Mouse (Mus musculus): ENCODE results near the gene Lhx4. TPM values are rescaled to one million over a fixed set of nuclear protein-coding genes. Genes with fewer than 3 reads are reported as not detected.

Gene Lhx4
- polyA plus RNA-seq, 1 experiment from 2014 or later: 1.6 TPM

DNA sequence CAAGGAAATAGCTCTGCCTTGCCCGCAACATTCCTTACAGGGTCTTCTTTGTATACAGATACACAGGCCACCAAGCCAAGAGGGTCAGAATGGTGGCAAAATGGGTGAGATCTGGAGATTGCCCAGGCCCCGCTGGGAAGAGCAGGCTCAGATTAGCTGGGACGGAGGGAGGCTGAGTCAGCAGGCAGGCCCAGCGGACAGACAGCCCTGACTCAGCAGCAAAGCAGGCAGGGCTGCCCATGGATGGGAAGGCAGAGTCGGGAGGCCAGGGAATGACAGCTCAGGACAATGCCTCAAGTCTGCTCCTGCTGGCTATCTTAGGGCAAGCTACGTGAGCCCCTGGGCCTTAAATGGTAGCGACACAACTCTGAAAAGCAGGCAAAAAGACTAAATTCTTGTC, 34.4 kb upstream of the Lhx4 start:
- Histone ChIP-seq H3K27ac (ENCODE audit: low read length) (no peak overlapping the region), H3K9ac (ENCODE audit: low read depth, low read length) (no peak overlapping the region), H3K4me2 (ENCODE audit: low read length) (no peak overlapping the region), H3K4me3 (ENCODE audit: low read depth, low read length) (no peak overlapping the region), H3K4me1 (ENCODE audit: control insufficient read depth, insufficient read depth, low read length) (peaks cover 4% of the 10 kb centered on the region; the same call in 1 of the 2 replicates), H3K9me3 (replicated peaks; ENCODE audit: control insufficient read depth, low read length, poor library complexity, severe bottlenecking) (0 out of 2 replicates have a peak, but pooled peaks cover 4% of the 10 kb centered on the region), H3K36me3 (ENCODE audit: control insufficient read depth, insufficient read depth, low read length) (peaks cover 11% of the 10 kb centered on the region), H3K27me3 (ENCODE audit: control insufficient read depth, insufficient read depth, low read depth, low read length) (no peaks in the 10 kb centered on the region; the same call in 1 of the 2 replicates)
- no peak for ATAC-seq
- WGBS: 48% methylated on average over 7 of the region's 7 CpGs

- H3K36me3 ChIP-seq (ENCODE audit: control insufficient read depth, insufficient read depth, low read length): peaks cover 11% of the 10 kb centered on the region
- no peak overlapping the region for H3K4me3 ChIP-seq (ENCODE audit: low read depth, low read length)
- H3K4me1 ChIP-seq (ENCODE audit: control insufficient read depth, insufficient read depth, low read length): no peaks in the 10 kb centered on the region
- no peak overlapping the region for H3K4me2 ChIP-seq (ENCODE audit: low read length)
- no peak overlapping the region for H3K9ac ChIP-seq (ENCODE audit: low read depth, low read length)
- WGBS: 40% methylated on average over 19 of the region's 19 CpGs
- no peak overlapping the region for H3K27ac ChIP-seq (ENCODE audit: low read length)
- H3K9me3 ChIP-seq (replicated peaks; ENCODE audit: control insufficient read depth, low read length, poor library complexity, severe bottlenecking): 0 out of 2 replicates have a peak, but pooled peaks cover 4% of the 10 kb centered on the region
- peak; percentile 54; the same call in 1 of the 2 replicates for ATAC-seq
- no peaks in the 10 kb centered on the region; the same call in 1 of the 2 replicates for H3K27me3 ChIP-seq (ENCODE audit: control insufficient read depth, insufficient read depth, low read depth, low read length)
Observed at GRCm38 (mm10) chr1:155784343-155785205, 33.1 kb upstream of the Lhx4 start.

- H3K27ac ChIP-seq (ENCODE audit: low read length): no peak overlapping the region
- peaks cover 9% of the 10 kb centered on the region for H3K36me3 ChIP-seq (ENCODE audit: control insufficient read depth, insufficient read depth, low read length)
- H3K4me3 ChIP-seq (ENCODE audit: low read depth, low read length): no peak overlapping the region
- no peak overlapping the region for H3K4me2 ChIP-seq (ENCODE audit: low read length)
- no peaks in the 10 kb centered on the region for H3K9me3 ChIP-seq (replicated peaks; ENCODE audit: control insufficient read depth, low read length, poor library complexity, severe bottlenecking)
- no peak for ATAC-seq
- H3K4me1 ChIP-seq (ENCODE audit: control insufficient read depth, insufficient read depth, low read length): no peaks in the 10 kb centered on the region
- WGBS: 86% methylated on average over 5 of the region's 5 CpGs
- no peaks in the 10 kb centered on the region; the same call in 1 of the 2 replicates for H3K27me3 ChIP-seq (ENCODE audit: control insufficient read depth, insufficient read depth, low read depth, low read length)
- H3K9ac ChIP-seq (ENCODE audit: low read depth, low read length): no peak overlapping the region
Observed at GRCm38 (mm10) chr1:155782382-155782781, 30.9 kb upstream of the Lhx4 start.

GRCm38 (mm10) chr1:155777641-155778625, 26.4 kb upstream of the Lhx4 start:
- H3K9me3 ChIP-seq (replicated peaks; ENCODE audit: control insufficient read depth, low read length, poor library complexity, severe bottlenecking): no peaks in the 10 kb centered on the region
- peaks cover 6% of the 10 kb centered on the region; the same call in 1 of the 2 replicates for H3K36me3 ChIP-seq (ENCODE audit: control insufficient read depth, insufficient read depth, low read length)
- H3K4me3 ChIP-seq (ENCODE audit: low read depth, low read length): no peak overlapping the region
- no peaks in the 10 kb centered on the region for H3K4me1 ChIP-seq (ENCODE audit: control insufficient read depth, insufficient read depth, low read length)
- H3K4me2 ChIP-seq (ENCODE audit: low read length): no peak overlapping the region
- H3K27me3 ChIP-seq (ENCODE audit: control insufficient read depth, insufficient read depth, low read depth, low read length): no peaks in the 10 kb centered on the region; the same call in none of the 2 replicates
- ATAC-seq: no peak
- no peak overlapping the region for H3K27ac ChIP-seq (ENCODE audit: low read length)
- H3K9ac ChIP-seq (ENCODE audit: low read depth, low read length): no peak overlapping the region
- 54% methylated on average over 14 of the region's 14 CpGs for WGBS

DNA sequence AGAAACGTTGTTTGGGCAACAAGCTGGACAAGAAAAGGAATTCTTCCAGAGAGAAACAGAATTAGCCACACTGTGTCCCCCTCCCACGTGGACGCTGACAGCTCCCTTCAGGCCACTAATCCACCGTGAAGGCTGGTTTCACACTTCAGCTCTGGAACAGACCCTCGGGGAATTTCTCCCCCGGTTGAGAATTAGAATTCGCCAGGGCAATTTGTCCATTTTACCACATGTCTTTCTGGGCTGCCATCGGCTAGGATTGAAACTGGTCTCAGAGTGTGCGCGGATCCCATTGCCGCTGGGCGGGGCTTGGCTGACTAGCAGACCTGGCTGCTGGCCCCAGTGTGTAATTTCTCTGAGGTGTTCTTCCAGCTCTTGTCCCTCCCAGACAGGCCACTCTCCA, 7.7 kb upstream of the Lhx4 start:
- peaks cover 31% of the 10 kb centered on the region for H3K27me3 ChIP-seq (ENCODE audit: control insufficient read depth, insufficient read depth, low read depth, low read length)
- no peak overlapping the region for H3K4me2 ChIP-seq (ENCODE audit: low read length)

GRCm38 (mm10) chr1:155758711-155759110, 7.2 kb upstream of the Lhx4 start:
- Histone ChIP-seq H3K36me3 (ENCODE audit: control insufficient read depth, insufficient read depth, low read length) (no peaks in the 10 kb centered on the region), H3K9me3 (replicated peaks; ENCODE audit: control insufficient read depth, low read length, poor library complexity, severe bottlenecking) (no peaks in the 10 kb centered on the region), H3K4me2 (ENCODE audit: low read length) (no peak overlapping the region), H3K4me1 (ENCODE audit: control insufficient read depth, insufficient read depth, low read length) (no peaks in the 10 kb centered on the region), H3K27me3 (ENCODE audit: control insufficient read depth, insufficient read depth, low read depth, low read length) (peaks cover 35% of the 10 kb centered on the region), H3K9ac (ENCODE audit: low read depth, low read length) (no peak overlapping the region), H3K4me3 (ENCODE audit: low read depth, low read length) (no peak overlapping the region), H3K27ac (ENCODE audit: low read length) (no peak overlapping the region)
- ATAC-seq: no peak
- 62% methylated on average over 4 of the region's 4 CpGs for WGBS

More for the DNA sequence above, 7.7 kb upstream of the Lhx4 start:
- 29% methylated on average over 12 of the region's 12 CpGs for WGBS
- no peaks in the 10 kb centered on the region for H3K4me1 ChIP-seq (ENCODE audit: control insufficient read depth, insufficient read depth, low read length)
- H3K9ac ChIP-seq (ENCODE audit: low read depth, low read length): no peak overlapping the region
- no peak overlapping the region for H3K4me3 ChIP-seq (ENCODE audit: low read depth, low read length)
- ATAC-seq: peak; percentile 81
- H3K9me3 ChIP-seq (replicated peaks; ENCODE audit: control insufficient read depth, low read length, poor library complexity, severe bottlenecking): no peaks in the 10 kb centered on the region
- no peaks in the 10 kb centered on the region for H3K36me3 ChIP-seq (ENCODE audit: control insufficient read depth, insufficient read depth, low read length)
- H3K27ac ChIP-seq (ENCODE audit: low read length): no peak overlapping the region

- Histone ChIP-seq H3K4me1 (ENCODE audit: control insufficient read depth, insufficient read depth, low read length) (no peaks in the 10 kb centered on the region), H3K27me3 (ENCODE audit: control insufficient read depth, insufficient read depth, low read depth, low read length) (peaks cover 35% of the 10 kb centered on the region), H3K36me3 (ENCODE audit: control insufficient read depth, insufficient read depth, low read length) (no peaks in the 10 kb centered on the region), H3K4me2 (ENCODE audit: low read length) (no peak overlapping the region), H3K9ac (ENCODE audit: low read depth, low read length) (no peak overlapping the region), H3K27ac (ENCODE audit: low read length) (no peak overlapping the region), H3K4me3 (ENCODE audit: low read depth, low read length) (no peak overlapping the region), H3K9me3 (replicated peaks; ENCODE audit: control insufficient read depth, low read length, poor library complexity, severe bottlenecking) (no peaks in the 10 kb centered on the region)
- ATAC-seq: no peak
- WGBS: 68% methylated on average over 7 of the region's 7 CpGs
Observed at GRCm38 (mm10) chr1:155757621-155758020, 6.1 kb upstream of the Lhx4 start.

GRCm38 (mm10) chr1:155753411-155753810, 1.9 kb upstream of the Lhx4 start:
- H3K27me3 ChIP-seq (ENCODE audit: control insufficient read depth, insufficient read depth, low read depth, low read length): peaks cover 56% of the 10 kb centered on the region
- no peak overlapping the region for H3K4me2 ChIP-seq (ENCODE audit: low read length)
- no peak for ATAC-seq
- H3K9ac ChIP-seq (ENCODE audit: low read depth, low read length): no peak overlapping the region
- H3K27ac ChIP-seq (ENCODE audit: low read length): no peak overlapping the region
- WGBS: 73% methylated on average over 9 of the region's 9 CpGs
- no peaks in the 10 kb centered on the region for H3K4me1 ChIP-seq (ENCODE audit: control insufficient read depth, insufficient read depth, low read length)
- no peaks in the 10 kb centered on the region for H3K36me3 ChIP-seq (ENCODE audit: control insufficient read depth, insufficient read depth, low read length)
- H3K4me3 ChIP-seq (ENCODE audit: low read depth, low read length): no peak overlapping the region
- no peaks in the 10 kb centered on the region for H3K9me3 ChIP-seq (replicated peaks; ENCODE audit: control insufficient read depth, low read length, poor library complexity, severe bottlenecking)

Data from midbrain, embryonic 16.5 days (tissue).